Comparison of ENCODE assay signal across 18 mouse cellular contexts in the genomic region with DNA sequence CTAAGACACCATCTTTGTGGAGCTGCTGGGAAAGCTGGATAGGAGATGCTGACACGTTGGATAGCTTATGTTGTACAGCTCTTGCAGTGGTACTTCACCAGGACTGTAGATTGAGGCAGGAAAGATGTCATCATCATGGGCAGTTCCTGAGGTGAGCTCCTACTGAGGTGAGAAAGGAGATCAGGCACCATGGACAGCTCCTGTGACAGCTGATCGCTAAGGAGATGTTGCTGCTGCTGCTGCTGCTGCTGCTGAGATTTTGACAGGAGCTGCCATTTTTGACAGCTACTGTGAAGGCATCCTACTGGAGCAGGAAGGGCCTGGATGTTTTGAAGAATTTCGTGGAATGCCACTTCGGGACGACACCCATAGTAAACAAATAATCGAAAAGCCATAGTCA.
DNase-seq lines count a peak whose midpoint lies in the region; ATAC-seq and TF ChIP-seq lines count a peak whose summit lies in the region.
"Had no signal": no experiment of that assay in that cellular context is flagged by ENCODE, and none has a peak within 500 bp of the region (broad histone marks: within the 10 kb centered on the region; RNA-seq: fewer than 3 reads in every experiment).

No protein-coding gene starts in this region.

- no peak overlapping the region for H3K27ac ChIP-seq in intestine, embryonic 14.5 days (ENCODE audit: low read depth)
- H3K27ac ChIP-seq in intestine, embryonic 16.5 days (ENCODE audit: low read length), result no peak overlapping the region
- no peak overlapping the region for H3K27ac ChIP-seq in embryonic facial prominence, embryonic 11.5 days (replicated peaks; ENCODE audit: low read depth, low read length)
- no peak overlapping the region for H3K27ac ChIP-seq in forebrain, postnatal 0 days (ENCODE audit: low read depth, low read length)
- no peak overlapping the region for H3K27ac ChIP-seq in midbrain, embryonic 10.5 days (replicated peaks)
- H3K27ac ChIP-seq: intestine, embryonic 15.5 days; layer of hippocampus, adult 2 months; limb, embryonic 12.5 days; liver, embryonic 15.5 days; midbrain, embryonic 12.5 days had no signal

- no peaks in the 10 kb centered on the region for H3K9me3 ChIP-seq in intestine, embryonic 14.5 days (ENCODE audit: control insufficient read depth, low read length)
- H3K9me3 ChIP-seq in intestine, embryonic 16.5 days (ENCODE audit: control insufficient read depth, low read length), result no peaks in the 10 kb centered on the region
- no peaks in the 10 kb centered on the region for H3K9me3 ChIP-seq in embryonic facial prominence, embryonic 11.5 days (replicated peaks; ENCODE audit: control insufficient read depth, low read length)
- no peaks in the 10 kb centered on the region for H3K9me3 ChIP-seq in forebrain, postnatal 0 days (ENCODE audit: low read length)
- no peaks in the 10 kb centered on the region for H3K9me3 ChIP-seq in midbrain, embryonic 10.5 days (replicated peaks)
- H3K9me3 ChIP-seq: intestine, embryonic 15.5 days; limb, embryonic 12.5 days; liver, embryonic 15.5 days; midbrain, embryonic 12.5 days had no signal

- ATAC-seq in intestine, embryonic 14.5 days (replicated peaks; ENCODE audit: low FRiP score, low TSS enrichment, low read depth), result no peak
- ATAC-seq in intestine, embryonic 16.5 days, result no peak
- ATAC-seq in embryonic facial prominence, embryonic 11.5 days (replicated peaks; ENCODE audit: insufficient number of reproducible peaks, low FRiP score, low TSS enrichment, low read depth), result no peak
- ATAC-seq in forebrain, postnatal 0 days, result no peak
- ATAC-seq: intestine, embryonic 15.5 days had no signal

- no peak overlapping the region for H3K9ac ChIP-seq in intestine, embryonic 14.5 days (ENCODE audit: low read length)
- H3K9ac ChIP-seq in intestine, embryonic 16.5 days (ENCODE audit: low read depth, low read length), result no peak overlapping the region
- no peak overlapping the region for H3K9ac ChIP-seq in embryonic facial prominence, embryonic 11.5 days (replicated peaks; ENCODE audit: low read length)
- no peak overlapping the region for H3K9ac ChIP-seq in forebrain, postnatal 0 days
- H3K9ac ChIP-seq: intestine, embryonic 15.5 days; limb, embryonic 12.5 days; liver, embryonic 15.5 days; midbrain, embryonic 12.5 days had no signal

- DNase-seq in intestine, embryonic 14.5 days (ENCODE audit: low spot score), result peak; percentile 58
- DNase-seq in 3T3-L1 (ENCODE audit: low read depth, low spot score) (peak; percentile 8), NIH3T3 (ENCODE audit: low read depth) (peak; percentile 21)
- peak; percentile 57 for DNase-seq in embryonic facial prominence, embryonic 11.5 days (ENCODE audit: low spot score)
- no peak for DNase-seq in forebrain, postnatal 0 days
- DNase-seq in midbrain, embryonic 10.5 days (ENCODE audit: low spot score), result no peak
- no peak for DNase-seq in gastrocnemius, postnatal 4 days (ENCODE audit: low spot score in 2 of 2)
- DNase-seq: cerebellum, adult 11-12 months; gastrocnemius, postnatal 25 days; heart, postnatal 36 days; thymus, adult 2 months had no signal

- no peak for TF ChIP-seq CTCF in forebrain, postnatal 0 days (IDR thresholded peaks at IDR 0.05; ENCODE audit: low read depth)

- H3K4me3 ChIP-seq in intestine, embryonic 14.5 days (ENCODE audit: low read depth, low read length), result no peak overlapping the region
- no peak overlapping the region for H3K4me3 ChIP-seq in intestine, embryonic 16.5 days (ENCODE audit: low read length)
- no peak overlapping the region for H3K4me3 ChIP-seq in embryonic facial prominence, embryonic 11.5 days (ENCODE audit: low read depth, low read length)
- no peak overlapping the region for H3K4me3 ChIP-seq in forebrain, postnatal 0 days (ENCODE audit: low read depth, low read length)
- H3K4me3 ChIP-seq in midbrain, embryonic 10.5 days, result no peak overlapping the region
- H3K4me3 ChIP-seq: intestine, embryonic 15.5 days; layer of hippocampus, adult 2 months; limb, embryonic 12.5 days; liver, embryonic 15.5 days; midbrain, embryonic 12.5 days had no signal

- H3K36me3 ChIP-seq in intestine, embryonic 14.5 days (ENCODE audit: control insufficient read depth, insufficient read depth, low read length), result no peaks in the 10 kb centered on the region
- H3K36me3 ChIP-seq in intestine, embryonic 16.5 days (ENCODE audit: control insufficient read depth, insufficient read depth, low read length), result no peaks in the 10 kb centered on the region
- no peaks in the 10 kb centered on the region for H3K36me3 ChIP-seq in embryonic facial prominence, embryonic 11.5 days (replicated peaks; ENCODE audit: control insufficient read depth, insufficient read depth, low read depth, low read length)
- H3K36me3 ChIP-seq in forebrain, postnatal 0 days (ENCODE audit: insufficient read depth), result no peaks in the 10 kb centered on the region
- no peaks in the 10 kb centered on the region for H3K36me3 ChIP-seq in midbrain, embryonic 10.5 days
- H3K36me3 ChIP-seq: intestine, embryonic 15.5 days; limb, embryonic 12.5 days; liver, embryonic 15.5 days; midbrain, embryonic 12.5 days had no signal

- WGBS in intestine, embryonic 14.5 days, result 56% methylated on average over 6 of the region's 6 CpGs
- whole genome bisulfite sequencing in intestine, embryonic 16.5 days, result 56% methylated on average over 6 of the region's 6 CpGs
- WGBS in embryonic facial prominence, embryonic 11.5 days, result 56% methylated on average over 6 of the region's 6 CpGs
- WGBS in forebrain, postnatal 0 days, result 66% methylated on average over 6 of the region's 6 CpGs
- WGBS in midbrain, embryonic 10.5 days, result 64% methylated on average over 6 of the region's 6 CpGs

- no peaks in the 10 kb centered on the region for H3K4me1 ChIP-seq in intestine, embryonic 14.5 days (replicated peaks; ENCODE audit: control insufficient read depth, insufficient read depth, low read length)
- no peaks in the 10 kb centered on the region for H3K4me1 ChIP-seq in intestine, embryonic 16.5 days (ENCODE audit: control insufficient read depth, insufficient read depth, low read length)
- no peaks in the 10 kb centered on the region for H3K4me1 ChIP-seq in embryonic facial prominence, embryonic 11.5 days (ENCODE audit: control insufficient read depth, insufficient read depth, low read length)
- H3K4me1 ChIP-seq in forebrain, postnatal 0 days (ENCODE audit: insufficient read depth), result no peaks in the 10 kb centered on the region
- no peaks in the 10 kb centered on the region for H3K4me1 ChIP-seq in midbrain, embryonic 10.5 days
- H3K4me1 ChIP-seq: intestine, embryonic 15.5 days; limb, embryonic 12.5 days; liver, embryonic 15.5 days; midbrain, embryonic 12.5 days had no signal

- H3K27me3 ChIP-seq in intestine, embryonic 14.5 days (replicated peaks; ENCODE audit: control insufficient read depth, insufficient read depth, low read length), result no peaks in the 10 kb centered on the region
- H3K27me3 ChIP-seq in intestine, embryonic 16.5 days (replicated peaks; ENCODE audit: control insufficient read depth, insufficient read depth, low read length), result no peaks in the 10 kb centered on the region
- H3K27me3 ChIP-seq in embryonic facial prominence, embryonic 11.5 days (ENCODE audit: control insufficient read depth, insufficient read depth, low read length), result no peaks in the 10 kb centered on the region
- no peaks in the 10 kb centered on the region for H3K27me3 ChIP-seq in forebrain, postnatal 0 days (ENCODE audit: insufficient read depth, low read length)
- no peaks in the 10 kb centered on the region for H3K27me3 ChIP-seq in midbrain, embryonic 10.5 days (ENCODE audit: low read depth, poor library complexity, severe bottlenecking)
- H3K27me3 ChIP-seq: intestine, embryonic 15.5 days; limb, embryonic 12.5 days; liver, embryonic 15.5 days; midbrain, embryonic 12.5 days had no signal

- no peak overlapping the region for H3K4me2 ChIP-seq in intestine, embryonic 14.5 days (ENCODE audit: low read length)
- H3K4me2 ChIP-seq in intestine, embryonic 16.5 days (ENCODE audit: low read depth, low read length), result no peak overlapping the region
- H3K4me2 ChIP-seq in embryonic facial prominence, embryonic 11.5 days (ENCODE audit: low read depth, low read length), result no peak overlapping the region
- H3K4me2 ChIP-seq in forebrain, postnatal 0 days (ENCODE audit: low read depth), result no peak overlapping the region
- H3K4me2 ChIP-seq: heart, embryonic 11.5 days; intestine, embryonic 15.5 days; limb, embryonic 12.5 days; liver, embryonic 15.5 days; midbrain, embryonic 12.5 days had no signal

Comparison
In these comparisons a context has a peak if more than half of its experiments do, and no peak if none do; other contexts are left out.
1. DNase-seq: peak in intestine, embryonic 14.5 days (single experiment), 3T3-L1 (single experiment), NIH3T3 (single experiment) and embryonic facial prominence, embryonic 11.5 days (single experiment); none in forebrain, postnatal 0 days (single experiment), midbrain, embryonic 10.5 days (single experiment) and gastrocnemius, postnatal 4 days (0 of 2).